Mouse (Mus musculus) adrenal gland, adult 18-20 months (tissue): ENCODE results near the gene Lrrc3b. TPM values are rescaled to one million over a fixed set of nuclear protein-coding genes. Genes with fewer than 3 reads are reported as not detected.

Experiments
- DNase-seq, 2 experiments: peaks; one replicate each; pipeline ENCODE4 v3.0.0; 2021 to 2022; ENCODE audit warnings: low spot score in 2 of 2
- long read RNA-seq, 2 experiments: library from polyadenylated mRNA; stranded (forward); transcript quantifications; one replicate each; pipeline ENCODE4 v2.0.0; 2021
- total RNA-seq, 2 experiments: library from RNA; stranded (reverse); gene quantifications; 1 replicate in 1 of 2; 2 replicates in 1 of 2; pipeline ENCODE4 v1.2.3; 2021

The Lrrc3b gene
- total RNA-seq: 1 to 10 TPM; 3.3 to 5.9 TPM
- long read RNA-seq, experiment 1, partial matches to known transcripts: 0 of 2 reads
- long read RNA-seq, experiment 1, other reads (novel, unspliced or antisense): 0 of 2 reads
- long read RNA-seq, experiment 2, partial matches to known transcripts: 0 of 4 reads
- long read RNA-seq, experiment 2, other reads (novel, unspliced or antisense): 0 of 4 reads

DNA sequence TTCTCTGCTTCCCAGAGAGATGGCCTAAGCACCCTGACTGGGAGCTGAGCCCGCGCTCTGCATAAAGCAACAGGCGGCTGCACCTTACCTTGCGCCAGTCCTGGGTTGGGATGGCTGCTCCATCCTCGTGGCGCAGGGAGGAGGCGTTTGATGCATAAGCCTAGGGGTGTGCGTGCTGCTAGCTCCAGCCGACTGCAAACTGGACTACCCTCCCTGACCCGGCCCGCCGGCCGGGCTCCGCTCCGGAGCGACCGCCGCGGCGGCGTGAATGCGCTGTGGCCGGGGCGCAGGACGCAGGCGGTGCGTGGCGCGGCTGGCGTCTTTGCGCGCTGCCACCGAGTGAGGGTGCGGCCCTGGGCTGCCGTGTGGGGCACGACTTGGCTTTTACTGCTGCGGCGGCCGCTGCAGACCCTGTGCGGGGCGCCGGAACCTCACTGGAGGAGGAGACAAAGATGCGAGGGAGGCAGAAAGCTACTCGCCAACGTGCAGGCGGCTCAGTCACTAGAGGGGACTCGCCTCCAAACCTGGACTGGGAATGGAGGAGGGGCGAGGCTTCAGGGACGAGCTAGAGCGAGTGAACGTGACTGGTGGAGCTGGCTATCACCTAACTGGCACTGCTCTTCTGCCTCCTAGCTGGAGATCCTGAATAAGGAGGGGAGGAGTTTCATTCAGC is at the start of gene Lrrc3b:
Gene Lrrc3b, minus strand, starts transcription at position 503 of the 673 bp plus-strand sequence.
- DNase-seq: peak; percentile 25 to 33

DNA sequence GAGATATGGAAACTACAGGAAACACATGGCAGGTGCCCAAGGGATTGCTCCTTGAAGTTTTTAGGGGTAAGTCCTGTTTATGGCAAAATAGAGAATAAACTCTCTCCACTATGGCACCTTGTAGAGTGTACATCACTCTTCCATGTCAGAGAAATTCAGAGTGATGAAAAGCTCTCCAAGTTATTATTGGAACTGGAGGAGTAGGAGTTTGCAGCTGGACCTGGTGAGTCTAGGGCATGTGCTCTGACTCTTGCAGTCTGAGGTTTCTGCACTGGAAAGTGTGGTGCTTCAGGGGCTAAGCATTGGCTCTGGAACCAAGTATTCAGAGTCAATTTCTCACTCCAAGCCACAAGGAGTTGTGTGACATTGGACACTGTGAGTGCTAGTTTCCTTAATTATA is 38.9 kb upstream of the Lrrc3b start:
- no peak for DNase-seq

- no peak for DNase-seq
Measured at GRCm38 (mm10) chr14:15438096-15438484, 697 bp downstream of the Lrrc3b start.

DNA sequence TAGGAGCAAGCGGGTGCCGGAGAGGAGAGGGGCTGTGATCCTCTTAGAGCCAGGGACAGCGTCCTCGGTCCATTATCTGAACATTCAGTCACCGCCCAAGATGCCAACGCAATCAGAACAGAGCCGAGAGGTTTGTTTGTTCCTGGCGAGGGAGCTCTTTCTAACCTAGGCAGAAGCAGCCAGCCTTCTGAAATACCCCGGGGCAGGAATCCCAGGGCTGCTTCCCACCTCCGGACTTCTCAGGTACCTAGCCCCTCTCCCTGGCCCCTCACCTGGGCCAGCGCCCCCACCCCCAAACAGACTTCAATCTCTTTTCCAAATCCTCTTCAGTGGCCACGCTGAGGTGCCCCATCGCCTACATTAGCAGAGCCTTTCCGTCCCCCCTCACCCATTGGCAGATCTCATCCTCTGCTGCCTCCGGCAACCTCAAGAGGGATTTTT is 1.3 kb downstream of the Lrrc3b start:
- peak; percentile 5 to 21 for DNase-seq

DNA sequence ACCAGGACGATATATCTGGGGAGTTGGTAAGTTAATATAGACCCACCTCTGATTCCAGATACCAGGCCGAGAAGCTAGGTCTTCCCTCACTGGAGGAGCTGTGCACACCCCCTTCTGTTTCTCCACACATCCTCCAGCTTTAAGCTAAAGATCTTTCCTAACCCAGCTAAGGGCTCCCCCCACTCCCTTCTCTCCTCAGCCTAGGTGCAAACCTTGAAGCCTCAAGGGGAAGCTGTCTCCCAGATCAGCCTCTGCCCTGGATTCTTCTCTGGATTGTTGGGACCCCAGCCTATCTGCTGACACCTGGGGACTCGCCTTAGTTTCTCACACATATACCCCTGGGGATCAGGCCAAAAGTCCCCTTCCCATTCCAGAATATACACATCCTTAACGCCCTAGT is 1.7 kb downstream of the Lrrc3b start:
- no peak for DNase-seq

DNA sequence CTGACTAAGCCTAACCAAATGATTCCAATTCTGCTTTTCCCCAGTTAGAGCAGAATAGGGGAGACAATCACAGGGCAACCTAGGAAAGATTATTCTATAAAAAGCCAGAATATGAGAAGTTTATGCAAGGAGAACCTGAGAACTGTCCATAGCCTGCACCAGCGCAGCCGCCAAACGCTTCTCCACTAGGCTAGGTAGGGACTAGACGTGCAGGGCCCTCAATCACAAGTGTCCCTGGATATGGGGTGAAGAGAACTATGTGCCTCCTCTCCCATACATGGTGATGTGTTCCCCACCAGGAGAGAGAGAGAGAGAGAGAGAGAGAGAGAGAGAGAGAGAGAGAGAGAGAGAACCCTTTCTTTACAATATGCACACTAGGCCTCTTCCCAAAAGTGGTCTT is 2.2 kb downstream of the Lrrc3b start:
- DNase-seq: no peak

DNA sequence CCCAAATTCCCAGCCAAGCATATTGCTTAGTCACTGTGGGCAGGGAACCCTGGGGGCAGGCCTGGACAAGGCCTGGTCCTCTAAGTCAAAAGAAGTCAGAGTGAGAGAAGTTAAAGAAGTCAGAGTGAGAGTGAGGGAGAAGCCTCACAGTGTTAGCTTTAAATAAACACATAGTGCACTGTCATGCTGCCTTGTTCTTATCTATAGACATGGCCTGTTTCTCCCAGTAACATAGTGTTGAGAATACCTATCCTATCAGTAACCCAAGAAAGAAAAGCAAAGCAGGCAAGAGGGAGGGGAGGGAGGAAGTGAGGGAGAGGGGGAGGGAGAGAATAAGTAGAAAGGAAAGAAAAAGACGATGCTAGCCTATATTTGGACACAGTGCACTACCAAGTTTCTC is 6.4 kb downstream of the Lrrc3b start:
- DNase-seq: no peak

DNA sequence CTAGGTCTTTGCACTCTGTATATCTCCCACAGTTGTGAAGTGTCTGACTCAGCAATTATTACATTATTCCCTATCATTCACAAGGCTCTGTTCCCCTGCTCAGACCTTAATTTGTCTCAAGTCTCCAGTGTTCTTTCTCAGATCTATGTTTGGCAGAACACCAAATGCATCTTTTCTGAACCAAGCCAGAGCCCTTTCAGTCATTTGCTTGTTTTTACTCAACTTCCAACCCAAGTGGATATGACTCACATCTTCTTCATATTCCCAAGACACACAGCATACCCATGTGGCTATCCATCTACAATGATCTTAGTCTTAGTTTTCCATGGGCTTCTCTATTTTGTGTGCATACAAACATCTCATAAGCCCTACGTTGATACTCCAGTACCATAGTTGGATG is 17.2 kb downstream of the Lrrc3b start:
- DNase-seq: no peak

- no peak for DNase-seq
Measured at GRCm38 (mm10) chr14:15410686-15411534, 27.9 kb downstream of the Lrrc3b start.

DNA sequence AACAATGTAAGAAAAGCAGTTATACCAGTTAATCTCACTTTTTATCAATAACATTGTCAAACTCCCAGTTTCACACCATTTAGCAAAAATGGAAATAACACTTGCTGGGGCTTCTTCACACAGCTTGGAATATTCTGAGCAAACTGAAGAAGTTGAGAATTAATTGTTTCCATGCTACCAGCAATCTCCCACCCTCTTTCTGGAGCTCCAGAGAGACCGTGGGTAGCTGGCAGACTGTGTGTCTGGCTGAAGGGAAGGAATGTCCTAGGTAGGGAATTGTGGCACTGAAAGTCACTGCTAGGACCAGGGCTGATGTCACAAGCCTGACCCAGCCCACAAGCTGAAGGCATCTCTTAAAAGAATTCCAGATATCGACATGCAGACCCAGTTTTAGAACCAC is 53.3 kb downstream of the Lrrc3b start:
- no peak for DNase-seq

DNA sequence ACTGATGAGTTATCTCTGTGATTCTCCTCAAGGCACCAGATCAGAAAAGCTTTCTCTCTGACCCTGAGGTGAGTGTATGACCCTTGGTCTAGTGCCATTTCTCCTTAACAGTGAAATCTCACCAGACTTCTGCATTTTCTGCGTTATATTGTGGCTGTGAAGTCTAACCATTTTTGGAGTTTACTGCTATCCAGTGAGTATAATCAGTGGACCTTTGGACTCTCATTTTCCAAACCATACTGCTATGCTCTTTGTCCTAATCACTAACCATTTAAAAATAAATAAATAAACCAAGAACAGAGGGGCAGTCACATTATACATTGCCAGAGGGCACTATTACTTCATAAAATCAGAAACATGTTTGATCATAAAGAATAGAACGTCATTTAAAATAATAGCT is 53.8 kb downstream of the Lrrc3b start:
- no peak for DNase-seq

- no peak for DNase-seq
Measured at GRCm38 (mm10) chr14:15384532-15384931, 54.3 kb downstream of the Lrrc3b start.

DNA sequence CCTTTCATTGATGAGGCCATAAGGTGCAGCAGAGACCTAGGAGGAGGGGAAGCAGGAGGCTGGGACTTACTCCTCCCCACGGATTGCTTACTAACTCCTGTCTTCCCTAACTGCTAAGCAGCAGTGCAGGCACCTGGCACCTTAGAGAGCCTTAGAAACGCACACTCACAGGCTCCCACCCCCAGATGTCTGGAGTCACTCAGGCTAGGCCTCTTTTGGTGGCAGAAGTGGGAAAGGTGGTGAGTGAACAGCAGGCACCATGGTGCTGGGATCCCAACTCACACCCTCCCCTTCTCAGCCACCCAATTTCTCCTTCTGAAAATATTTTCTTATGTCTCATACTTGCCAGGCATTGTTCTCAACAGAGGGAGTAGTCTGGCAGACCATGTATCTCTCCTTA is 55.7 kb downstream of the Lrrc3b start:
- no peak for DNase-seq

- no peak for DNase-seq
Measured at GRCm38 (mm10) chr14:15377368-15377767, 61.4 kb downstream of the Lrrc3b start.

GRCm38 (mm10) chr14:15376786-15377185 is 62.0 kb downstream of the Lrrc3b start:
- no peak for DNase-seq

- no peak for DNase-seq
Measured at GRCm38 (mm10) chr14:15374271-15374670, 64.5 kb downstream of the Lrrc3b start.

GRCm38 (mm10) chr14:15372985-15373384 is 65.8 kb downstream of the Lrrc3b start:
- no peak for DNase-seq

DNA sequence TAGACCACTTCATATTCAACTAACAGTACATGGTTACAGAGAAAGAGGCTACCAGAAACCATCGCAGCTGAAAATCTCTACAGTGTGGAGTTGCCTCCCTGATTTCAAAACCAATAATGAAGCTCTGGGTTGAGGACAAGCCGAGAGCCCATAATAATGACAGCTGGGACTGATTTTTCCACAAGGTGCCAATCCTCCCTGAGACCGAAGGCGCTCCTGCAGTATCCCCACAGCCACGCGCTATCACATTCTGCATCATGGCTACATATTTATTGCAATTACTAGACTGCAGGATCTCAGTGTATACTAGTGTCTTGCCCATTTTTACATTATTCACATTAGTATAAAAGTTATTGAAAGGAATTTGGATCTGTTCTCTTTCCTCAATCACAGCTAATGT is 73.7 kb downstream of the Lrrc3b start:
- no peak for DNase-seq

- no peak for DNase-seq
Measured at GRCm38 (mm10) chr14:15359893-15360292, 78.9 kb downstream of the Lrrc3b start.

- no peak for DNase-seq
Measured at GRCm38 (mm10) chr14:15359134-15359533, 79.7 kb downstream of the Lrrc3b start.

DNA sequence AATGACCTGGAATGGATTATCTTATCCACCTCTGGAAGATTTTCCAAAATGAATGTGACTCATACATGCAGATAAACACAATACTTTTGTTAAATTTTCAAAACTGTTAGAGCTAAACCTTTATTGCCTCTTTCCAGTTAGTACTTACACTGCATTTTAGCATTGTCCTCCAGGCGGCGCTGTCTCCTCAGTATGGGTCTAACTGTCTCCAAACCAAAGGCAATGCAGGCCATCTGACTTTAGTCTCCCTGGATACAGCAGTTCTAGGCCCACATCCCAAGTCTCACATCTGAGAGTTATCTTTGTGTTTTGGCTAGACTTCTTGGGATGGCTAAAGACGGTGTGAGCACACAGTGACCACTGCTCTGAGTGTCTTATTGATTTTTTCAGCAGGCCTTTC is 83.3 kb downstream of the Lrrc3b start:
- DNase-seq: peak; percentile 73 to 78

- no peak for DNase-seq
Measured at GRCm38 (mm10) chr14:15354299-15354698, 84.5 kb downstream of the Lrrc3b start.
